Mouse (Mus musculus): ENCODE data around the gene Dvl3.

GRCm38 (mm10) chr16:20530941-20531340, 14.2 kb downstream of the Dvl3 start:
- TF ChIP-seq POLR2A (IDR thresholded peaks at IDR 0.05; ENCODE audit: extremely low read depth, insufficient read depth, low read length) = no peak
- TF ChIP-seq CTCF (IDR thresholded peaks at IDR 0.05; ENCODE audit: low read depth, low read length) = no peak

Measured in liver, adult 2 months (tissue).